Comparison of ENCODE assay signal across 12 mouse cellular contexts in the genomic region with DNA sequence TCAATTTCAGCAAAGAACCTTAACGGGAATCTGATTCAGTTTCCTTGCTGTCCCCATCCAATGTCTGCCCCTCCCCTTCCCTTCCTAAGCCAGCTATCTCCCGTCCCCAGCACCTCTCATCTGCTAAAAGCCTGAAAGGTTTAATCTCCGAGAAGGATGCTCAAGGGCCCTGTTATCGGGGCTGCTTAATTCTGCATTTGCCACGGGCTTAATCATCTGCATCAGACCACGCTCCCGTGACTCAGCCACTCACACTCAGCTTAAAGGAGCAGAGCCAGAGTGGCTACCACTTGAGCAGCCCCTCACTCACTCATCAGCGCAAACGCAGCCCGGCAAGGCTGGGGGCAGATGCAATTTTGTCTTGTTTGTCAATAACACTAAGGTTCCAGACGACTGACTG. TPM values are rescaled to one million over a fixed set of nuclear protein-coding genes. Genes with fewer than 3 reads are reported as not detected.
DNase-seq lines count a peak whose midpoint lies in the region; TF ChIP-seq lines count a peak whose summit lies in the region.
"Had no signal": no experiment of that assay in that cellular context is flagged by ENCODE, and none has a peak within 500 bp of the region (broad histone marks: within the 10 kb centered on the region; RNA-seq: fewer than 3 reads in every experiment).

No protein-coding gene starts in this region.

- no peaks in the 10 kb centered on the region for H3K9me3 ChIP-seq in hindbrain, embryonic 10.5 days
- no peaks in the 10 kb centered on the region for H3K9me3 ChIP-seq in midbrain, embryonic 10.5 days (replicated peaks)

- 32% methylated on average over 11 of the region's 11 CpGs for WGBS in hindbrain, embryonic 10.5 days
- WGBS in midbrain, embryonic 10.5 days = 27% methylated on average over 11 of the region's 11 CpGs

- TF ChIP-seq CTCF in left cerebral cortex, adult 2 months (IDR thresholded peaks at IDR 0.05) = no peak

- DNase-seq in embryo, embryonic 10 days (ENCODE audit: low spot score) = peak; percentile 17
- no peak for DNase-seq in embryo, embryonic 9.5 days (ENCODE audit: extremely low spot score)
- DNase-seq in hindbrain, embryonic 10.5 days (ENCODE audit: low spot score) = peak; percentile 44
- DNase-seq in midbrain, embryonic 10.5 days (ENCODE audit: low spot score) = peak; percentile 49
- peak; percentile 81 for DNase-seq in retina, postnatal 1 day
- no peak for DNase-seq in left cerebral cortex, adult 2 months (ENCODE audit: extremely low spot score in 1 of 2, low spot score in 2 of 2)
- DNase-seq in cerebellum, adult 9-11 months = no peak
- no peak for DNase-seq in lung, postnatal 14 days
- DNase-seq: adrenal gland, adult 8-10 months; cerebellum, adult 8-10 months; lung, embryonic 14.5 days; thymus, adult 18-20 months had no signal

- peak overlapping the region; percentile 87 for H3K27ac ChIP-seq in hindbrain, embryonic 10.5 days
- peak overlapping the region; percentile 87 for H3K27ac ChIP-seq in midbrain, embryonic 10.5 days (replicated peaks)
- no peak overlapping the region; the same call in 1 of the 2 replicates for H3K27ac ChIP-seq in left cerebral cortex, adult 2 months

- H3K4me1 ChIP-seq in hindbrain, embryonic 10.5 days (replicated peaks) = peaks cover 63% of the 10 kb centered on the region
- H3K4me1 ChIP-seq in midbrain, embryonic 10.5 days = peaks cover 65% of the 10 kb centered on the region

- no peaks in the 10 kb centered on the region for H3K27me3 ChIP-seq in hindbrain, embryonic 10.5 days (ENCODE audit: insufficient read depth, poor library complexity, severe bottlenecking)
- H3K27me3 ChIP-seq in midbrain, embryonic 10.5 days (ENCODE audit: low read depth, poor library complexity, severe bottlenecking) = no peaks in the 10 kb centered on the region

- peaks cover 44% of the 10 kb centered on the region for H3K36me3 ChIP-seq in hindbrain, embryonic 10.5 days
- H3K36me3 ChIP-seq in midbrain, embryonic 10.5 days = peaks cover 40% of the 10 kb centered on the region

- intact Hi-C loops in left cerebral cortex, adult 2 months (cut with DNase I) = no loop called here

- H3K4me3 ChIP-seq in hindbrain, embryonic 10.5 days = peak overlapping the region; percentile 26
- peak overlapping the region; percentile 37 for H3K4me3 ChIP-seq in midbrain, embryonic 10.5 days
- H3K4me3 ChIP-seq in left cerebral cortex, adult 2 months = no peak overlapping the region

RNA-seq across cellular contexts. Expression of gene Srgap3, which starts 50.7 kb away (rescaled TPM):
- polyA plus RNA-seq in hindbrain, embryonic 10.5 days (2016; fragmentation: Nextera tagmentation; extraction: Ambion mirVana) = 28.0 and 34.7 TPM in 2 replicates
- 30.9 and 44.7 TPM in 2 replicates for polyA plus RNA-seq in midbrain, embryonic 10.5 days (2016; fragmentation: Nextera tagmentation; extraction: Ambion mirVana)
- total RNA-seq in left cerebral cortex, adult 2 months (2021) = 100 to 1,000 TPM; 232 to 236 TPM

Comparison
In these comparisons a context has a peak if more than half of its experiments do, and no peak if none do; other contexts are left out.
1. DNase-seq: peak in embryo, embryonic 10 days (single experiment), hindbrain, embryonic 10.5 days (single experiment), midbrain, embryonic 10.5 days (single experiment) and retina, postnatal 1 day (single experiment); none in embryo, embryonic 9.5 days (single experiment), left cerebral cortex, adult 2 months (0 of 2), cerebellum, adult 9-11 months (single experiment) and lung, postnatal 14 days (single experiment).